Mouse (Mus musculus): Measurements from ENCODE around the gene Prmt1. TPM values are rescaled to one million over a fixed set of nuclear protein-coding genes. Genes with fewer than 3 reads are reported as not detected.

Gene Prmt1
- polyA plus RNA-seq, 1 experiment from 2014 or later = 623 TPM

GRCm38 (mm10) chr7:44986879-44987718 is 731 bp upstream of the Prmt1 start:
- under 1% methylated on average over 29 of the region's 29 CpGs for WGBS
- Histone ChIP-seq H3K9me3 (no peaks in the 10 kb centered on the region), H3K27me3 (no peaks in the 10 kb centered on the region), H3K27ac (replicated peaks) (peak overlapping the region; percentile 90), H3K9ac (peak overlapping the region; percentile 83), H3K4me1 (replicated peaks) (peaks cover 44% of the 10 kb centered on the region), H3K4me3 (peak overlapping the region; percentile 57), H3K36me3 (peaks cover 17% of the 10 kb centered on the region), H3K4me2 (peak overlapping the region; percentile 70)
- ATAC-seq (ENCODE audit: low read depth) = peak; percentile 29

GRCm38 (mm10) chr7:44985595-44986191 is 675 bp downstream of the Prmt1 start:
- H3K9me3 ChIP-seq = no peaks in the 10 kb centered on the region
- H3K4me3 ChIP-seq = peak overlapping the region; percentile 95
- ATAC-seq (ENCODE audit: low read depth) = peak; percentile 7
- peaks cover 26% of the 10 kb centered on the region for H3K36me3 ChIP-seq
- no peaks in the 10 kb centered on the region for H3K27me3 ChIP-seq
- peak overlapping the region; percentile 98 for H3K9ac ChIP-seq
- H3K27ac ChIP-seq (replicated peaks) = peak overlapping the region; percentile 96
- peaks cover 44% of the 10 kb centered on the region for H3K4me1 ChIP-seq (replicated peaks)
- peak overlapping the region; percentile 70 for H3K4me2 ChIP-seq
- 2% methylated on average over 44 of the region's 45 CpGs for WGBS

GRCm38 (mm10) chr7:44984833-44985164 is 1.6 kb downstream of the Prmt1 start:
- peak overlapping the region; percentile 70 for H3K4me2 ChIP-seq
- H3K4me3 ChIP-seq = peak overlapping the region; percentile 95
- ATAC-seq (ENCODE audit: low read depth) = no peak
- WGBS = 44% methylated on average over 3 of the region's 3 CpGs
- no peaks in the 10 kb centered on the region for H3K9me3 ChIP-seq
- H3K4me1 ChIP-seq (replicated peaks) = peaks cover 44% of the 10 kb centered on the region
- peaks cover 35% of the 10 kb centered on the region for H3K36me3 ChIP-seq
- H3K9ac ChIP-seq = peak overlapping the region; percentile 55
- H3K27me3 ChIP-seq = no peaks in the 10 kb centered on the region
- peak overlapping the region; percentile 96; the same call in 1 of the 2 replicates for H3K27ac ChIP-seq (replicated peaks)

GRCm38 (mm10) chr7:44983944-44984832 is 2.2 kb downstream of the Prmt1 start:
- no peaks in the 10 kb centered on the region for H3K9me3 ChIP-seq
- H3K9ac ChIP-seq = peak overlapping the region; percentile 55
- no peaks in the 10 kb centered on the region for H3K27me3 ChIP-seq
- H3K4me2 ChIP-seq = peak overlapping the region; percentile 70
- no peak for ATAC-seq (ENCODE audit: low read depth)
- peaks cover 41% of the 10 kb centered on the region for H3K4me1 ChIP-seq (replicated peaks)
- peak overlapping the region; percentile 96 for H3K27ac ChIP-seq (replicated peaks)
- 80% methylated on average over 7 of the region's 7 CpGs for WGBS
- H3K36me3 ChIP-seq = peaks cover 41% of the 10 kb centered on the region
- H3K4me3 ChIP-seq = peak overlapping the region; percentile 95

GRCm38 (mm10) chr7:44983085-44983484 is 3.3 kb downstream of the Prmt1 start:
- peaks cover 52% of the 10 kb centered on the region for H3K36me3 ChIP-seq
- WGBS = 35% methylated on average over 6 of the region's 6 CpGs
- peaks cover 31% of the 10 kb centered on the region for H3K4me1 ChIP-seq (replicated peaks)
- H3K9ac ChIP-seq = no peak overlapping the region
- no peak for ATAC-seq (ENCODE audit: low read depth)
- H3K9me3 ChIP-seq = no peaks in the 10 kb centered on the region
- H3K4me3 ChIP-seq = 0 out of 2 replicates have a peak overlapping the region, but pooled peaks have one; percentile 95
- no peak overlapping the region for H3K27ac ChIP-seq (replicated peaks)
- H3K27me3 ChIP-seq = no peaks in the 10 kb centered on the region
- H3K4me2 ChIP-seq = no peak overlapping the region

- Histone ChIP-seq H3K4me2 (no peak overlapping the region), H3K36me3 (peaks cover 68% of the 10 kb centered on the region), H3K9ac (no peak overlapping the region), H3K27me3 (no peaks in the 10 kb centered on the region), H3K27ac (replicated peaks) (no peak overlapping the region), H3K4me1 (replicated peaks) (peaks cover 25% of the 10 kb centered on the region), H3K9me3 (no peaks in the 10 kb centered on the region), H3K4me3 (no peak overlapping the region)
- no peak for ATAC-seq (ENCODE audit: low read depth)
- WGBS = 95% methylated on average over 8 of the region's 8 CpGs
Observed at GRCm38 (mm10) chr7:44981539-44981938, 4.8 kb downstream of the Prmt1 start.

GRCm38 (mm10) chr7:44978300-44978699 is 8.1 kb downstream of the Prmt1 start:
- Histone ChIP-seq H3K9me3 (no peaks in the 10 kb centered on the region), H3K27me3 (no peaks in the 10 kb centered on the region), H3K4me1 (replicated peaks) (peaks cover 18% of the 10 kb centered on the region), H3K36me3 (peaks cover 70% of the 10 kb centered on the region), H3K9ac (no peak overlapping the region), H3K27ac (replicated peaks) (no peak overlapping the region), H3K4me2 (no peak overlapping the region), H3K4me3 (no peak overlapping the region)
- WGBS = 93% methylated on average over 3 of the region's 3 CpGs
- no peak for ATAC-seq (ENCODE audit: low read depth)

GRCm38 (mm10) chr7:44975117-44975419 is 11.3 kb downstream of the Prmt1 start:
- peak overlapping the region; percentile 94 for H3K4me2 ChIP-seq
- no peaks in the 10 kb centered on the region for H3K9me3 ChIP-seq
- peaks cover 43% of the 10 kb centered on the region for H3K36me3 ChIP-seq
- no peaks in the 10 kb centered on the region for H3K27me3 ChIP-seq
- no peak for ATAC-seq (ENCODE audit: low read depth)
- H3K4me3 ChIP-seq = peak overlapping the region; percentile 54
- H3K9ac ChIP-seq = peak overlapping the region; percentile 83
- H3K27ac ChIP-seq (replicated peaks) = peak overlapping the region; percentile 97
- 18% methylated on average over 6 of the region's 6 CpGs for WGBS
- peaks cover 47% of the 10 kb centered on the region for H3K4me1 ChIP-seq (replicated peaks)

GRCm38 (mm10) chr7:44974383-44975116 is 11.8 kb downstream of the Prmt1 start, which contains the start of gene Cpt1c:
Gene Cpt1c (minus strand): TSS chr7:44974851.
- peak; percentile 58 for ATAC-seq (ENCODE audit: low read depth)
- Histone ChIP-seq H3K4me1 (replicated peaks) (peaks cover 47% of the 10 kb centered on the region), H3K27ac (replicated peaks) (peak within 1 kb of the TSS; percentile 97), H3K9me3 (no peaks in the 10 kb centered on the region), H3K4me2 (peak within 1 kb of the TSS; percentile 94), H3K4me3 (peak within 1 kb of the TSS; percentile 54), H3K27me3 (no peaks in the 10 kb centered on the region), H3K9ac (peak within 1 kb of the TSS; percentile 83), H3K36me3 (peaks cover 37% of the 10 kb centered on the region)
- 2% methylated on average over 22 of the region's 22 CpGs for WGBS

GRCm38 (mm10) chr7:44973415-44974130 is 12.8 kb downstream of the Prmt1 start:
- H3K36me3 ChIP-seq = peaks cover 28% of the 10 kb centered on the region
- peak overlapping the region; percentile 83 for H3K9ac ChIP-seq
- peak overlapping the region; percentile 54 for H3K4me3 ChIP-seq
- H3K4me2 ChIP-seq = peak overlapping the region; percentile 94
- H3K4me1 ChIP-seq (replicated peaks) = peaks cover 47% of the 10 kb centered on the region
- peak overlapping the region; percentile 97 for H3K27ac ChIP-seq (replicated peaks)
- no peaks in the 10 kb centered on the region for H3K27me3 ChIP-seq
- no peaks in the 10 kb centered on the region for H3K9me3 ChIP-seq
- WGBS = 41% methylated on average over 14 of the region's 14 CpGs
- ATAC-seq (ENCODE audit: low read depth) = 0 out of 2 replicates have a peak, but pooled peaks have one; percentile 6

- H3K4me1 ChIP-seq (replicated peaks) = peaks cover 47% of the 10 kb centered on the region
- no peak for ATAC-seq (ENCODE audit: low read depth)
- peaks cover 22% of the 10 kb centered on the region for H3K36me3 ChIP-seq
- no peaks in the 10 kb centered on the region for H3K27me3 ChIP-seq
- 77% methylated on average over 7 of the region's 7 CpGs for WGBS
- H3K4me3 ChIP-seq = peak overlapping the region; percentile 51
- peak overlapping the region; percentile 74 for H3K4me2 ChIP-seq
- H3K9me3 ChIP-seq = no peaks in the 10 kb centered on the region
- H3K27ac ChIP-seq (replicated peaks) = peak overlapping the region; percentile 86; the same call in 1 of the 2 replicates
- peak overlapping the region; percentile 70 for H3K9ac ChIP-seq
Observed at GRCm38 (mm10) chr7:44971142-44971541, 15.2 kb downstream of the Prmt1 start.
